Mouse (Mus musculus): ENCODE measurements at regions not wholly inside any gene's neighbourhood (a gene's known extent, or its start where the extent isn't known, plus 50 kb on each side); places are given as distances from the start of the nearest gene placed in this dataset.
"Not testable (repeated sequence)": the region's sequence is repeated elsewhere in the genome, so short reads cannot be mapped to it uniquely, and the experiment has no call there.

- no peak for DNase-seq (ENCODE audit: low read depth)
Measured at GRCm38 (mm10) chr15:43581246-43581645, 3447.1 kb downstream of the 9330182O14Rik start.

- DNase-seq (ENCODE audit: low read depth): no peak
Measured at GRCm38 (mm10) chr15:43585751-43586150, 3451.6 kb downstream of the 9330182O14Rik start.

- no peak for DNase-seq (ENCODE audit: low read depth)
Measured at GRCm38 (mm10) chr15:43588021-43588420, 3453.9 kb downstream of the 9330182O14Rik start.

- DNase-seq (ENCODE audit: low read depth): no peak
Measured at GRCm38 (mm10) chr15:43607700-43608099, 3473.5 kb downstream of the 9330182O14Rik start.

GRCm38 (mm10) chr15:43609901-43610300, 3475.7 kb downstream of the 9330182O14Rik start:
- no peak for DNase-seq (ENCODE audit: low read depth)

- no peak for DNase-seq (ENCODE audit: low read depth)
Measured at GRCm38 (mm10) chr15:43614004-43614661, 3480.0 kb downstream of the 9330182O14Rik start.

- no peak for DNase-seq (ENCODE audit: low read depth)
Measured at GRCm38 (mm10) chr15:43615727-43616126, 3481.6 kb downstream of the 9330182O14Rik start.

- no peak for DNase-seq (ENCODE audit: low read depth)
Measured at GRCm38 (mm10) chr15:43624431-43624965, 3490.3 kb downstream of the 9330182O14Rik start.

- no peak for DNase-seq (ENCODE audit: low read depth)
Measured at GRCm38 (mm10) chr15:43625021-43625510, 3490.9 kb downstream of the 9330182O14Rik start.

GRCm38 (mm10) chr15:43650818-43651500, 3516.8 kb downstream of the 9330182O14Rik start:
- DNase-seq (ENCODE audit: low read depth): no peak

GRCm38 (mm10) chr15:43663648-43664047, 3529.5 kb downstream of the 9330182O14Rik start:
- DNase-seq (ENCODE audit: low read depth): no peak

- no peak for DNase-seq (ENCODE audit: low read depth)
Measured at GRCm38 (mm10) chr15:43678844-43679243, 3544.7 kb downstream of the 9330182O14Rik start.

GRCm38 (mm10) chr15:43682176-43682575, 3548.0 kb downstream of the 9330182O14Rik start:
- no peak for DNase-seq (ENCODE audit: low read depth)

GRCm38 (mm10) chr15:43691998-43692397, 3557.8 kb downstream of the 9330182O14Rik start:
- not testable (repeated sequence) for DNase-seq (ENCODE audit: low read depth)

- DNase-seq (ENCODE audit: low read depth): no peak
Measured at GRCm38 (mm10) chr15:43695451-43695850, 3561.3 kb downstream of the 9330182O14Rik start.

GRCm38 (mm10) chr15:43717035-43717434, 3582.9 kb downstream of the 9330182O14Rik start:
- no peak for DNase-seq (ENCODE audit: low read depth)

GRCm38 (mm10) chr15:43717559-43717958, 3583.4 kb downstream of the 9330182O14Rik start:
- no peak for DNase-seq (ENCODE audit: low read depth)

GRCm38 (mm10) chr15:43720916-43721315, 3586.8 kb downstream of the 9330182O14Rik start:
- DNase-seq (ENCODE audit: low read depth): no peak

GRCm38 (mm10) chr15:43735697-43736096, 3601.5 kb downstream of the 9330182O14Rik start:
- DNase-seq (ENCODE audit: low read depth): no peak

GRCm38 (mm10) chr15:43758256-43758655, 3624.1 kb downstream of the 9330182O14Rik start:
- DNase-seq (ENCODE audit: low read depth): peak; percentile 1

GRCm38 (mm10) chr15:43764606-43765005, 3630.4 kb downstream of the 9330182O14Rik start:
- no peak for DNase-seq (ENCODE audit: low read depth)

- peak; percentile 1 for DNase-seq (ENCODE audit: low read depth)
Measured at GRCm38 (mm10) chr15:43772718-43773117, 3638.6 kb downstream of the 9330182O14Rik start.

- DNase-seq (ENCODE audit: low read depth): not testable (repeated sequence)
Measured at GRCm38 (mm10) chr15:43782126-43782632, 3648.0 kb downstream of the 9330182O14Rik start.

All from induced T-regulatory cell, adult 2 months (primary cell).